8 mouse cellular contexts compared by ENCODE assay signal in the genomic region with DNA sequence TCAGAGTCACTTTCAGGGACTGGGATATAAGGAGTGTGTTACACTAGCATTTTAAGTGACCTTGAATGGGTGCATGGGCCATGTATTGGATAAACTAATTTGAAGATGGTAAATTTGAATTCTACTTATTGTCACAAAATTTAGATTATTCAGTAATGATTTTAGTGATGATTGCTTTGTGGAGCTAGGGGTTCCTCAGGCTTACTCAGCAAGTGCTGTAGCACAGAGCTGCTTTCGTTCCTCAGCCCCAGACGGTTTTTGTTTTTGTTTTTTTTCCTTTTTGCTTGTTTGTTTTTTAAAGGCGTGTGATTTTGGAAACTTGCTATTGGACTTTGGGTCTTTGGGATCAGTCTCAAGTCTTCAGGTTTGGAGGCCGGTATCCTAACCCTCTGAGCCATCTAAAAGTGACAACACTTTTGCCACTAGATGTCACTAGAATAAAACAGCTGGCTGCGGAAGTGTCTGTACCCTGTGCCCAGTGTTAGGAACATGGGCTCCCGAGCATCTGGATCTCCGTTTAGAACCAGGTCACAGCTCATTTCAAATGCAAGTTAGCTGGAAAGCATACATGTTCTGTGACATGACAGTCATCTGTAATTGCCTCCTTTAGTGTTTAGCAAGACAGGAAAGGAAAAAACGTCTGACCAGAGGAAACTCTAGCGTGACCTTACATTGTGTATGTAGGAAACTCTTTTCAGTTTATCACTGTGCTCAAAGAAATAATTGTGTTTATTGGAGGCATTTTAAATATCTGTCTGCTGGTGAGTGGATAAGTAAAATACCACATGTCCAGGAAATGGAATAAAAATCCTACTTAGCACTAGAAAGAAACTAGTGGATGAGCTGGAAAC. TPM values are rescaled to one million over a fixed set of nuclear protein-coding genes. Genes with fewer than 3 reads are reported as not detected.
DNase-seq lines count a peak whose midpoint lies in the region; ATAC-seq and TF ChIP-seq lines count a peak whose summit lies in the region.

No protein-coding gene starts in this region.

- H3K4me2 ChIP-seq in hindbrain, postnatal 0 days (ENCODE audit: low read depth, low read length) = no peak overlapping the region

- peak; percentile 47 for DNase-seq in testis, postnatal 10 days (ENCODE audit: low spot score)
- DNase-seq in testis, postnatal 14 days (ENCODE audit: low spot score) = no peak
- DNase-seq in cerebellum, postnatal 14 days = peak; percentile 48 to 70
- peak; percentile 53 for DNase-seq in gastrocnemius, adult 2 months
- DNase-seq in hindbrain, postnatal 0 days (ENCODE audit: low spot score) = peak; percentile 78
- DNase-seq in left cerebral cortex, postnatal 10 days (ENCODE audit: extremely low spot score in 1 of 2, low spot score in 2 of 2) = peak; percentile 36 to 50
- DNase-seq in right cerebral cortex, postnatal 36 days (ENCODE audit: low spot score in 2 of 2) = peak; percentile 21 to 30

- intact Hi-C loops in gastrocnemius, adult 2 months (cut with DNase I) = loop anchor here (1.0 kb wide), 1 partner anchor 169 kb away; no protein-coding TSS in a partner anchor
- intact Hi-C loops in left cerebral cortex, postnatal 10 days (cut with DNase I) = loop anchor here (5.0 to 10.0 kb wide), 2 partner anchors 203 to 285 kb away; no protein-coding TSS in a partner anchor

- H3K27me3 ChIP-seq in hindbrain, postnatal 0 days (ENCODE audit: insufficient read depth, low read length) = no peaks in the 10 kb centered on the region

- no peak overlapping the region for H3K9ac ChIP-seq in hindbrain, postnatal 0 days (replicated peaks; ENCODE audit: low read length)

- H3K4me3 ChIP-seq in gastrocnemius, adult 2 months = peak overlapping the region; percentile 21; the same call in 1 of the 2 replicates
- H3K4me3 ChIP-seq in hindbrain, postnatal 0 days (ENCODE audit: low read length) = no peak overlapping the region

- WGBS in hindbrain, postnatal 0 days = 18% methylated on average over 9 of the region's 9 CpGs

- H3K27ac ChIP-seq in gastrocnemius, adult 2 months = 0 out of 2 replicates have a peak overlapping the region, but pooled peaks have one; percentile 24
- H3K27ac ChIP-seq in hindbrain, postnatal 0 days = no peak overlapping the region

- H3K36me3 ChIP-seq in hindbrain, postnatal 0 days (ENCODE audit: insufficient read depth, low read length) = no peaks in the 10 kb centered on the region

- ATAC-seq in hindbrain, postnatal 0 days = peak; percentile 93
- peak; percentile 98 for ATAC-seq in megakaryocyte, adult 5-6 weeks (ENCODE audit: poor library complexity, severe bottlenecking)

- peak; percentile 96 for TF ChIP-seq CTCF in gastrocnemius, adult 2 months (IDR thresholded peaks at IDR 0.05)
- peak; percentile 85 for TF ChIP-seq CTCF in hindbrain, postnatal 0 days (IDR thresholded peaks at IDR 0.05; ENCODE audit: low read depth)

- no peaks in the 10 kb centered on the region for H3K9me3 ChIP-seq in hindbrain, postnatal 0 days (ENCODE audit: low read length)

- H3K4me1 ChIP-seq in hindbrain, postnatal 0 days (ENCODE audit: insufficient read depth, low read length) = no peaks in the 10 kb centered on the region

RNA-seq across cellular contexts. Expression of a gene that starts 20.0 kb away (rescaled TPM):
- total RNA-seq in gastrocnemius, adult 2 months (2021) = 10 to 100 TPM; 15.1 to 17.1 TPM
- 52.5 and 71.4 TPM in 2 replicates for total RNA-seq in hindbrain, postnatal 0 days (2014; rRNA removed)
- polyA plus RNA-seq in hindbrain, postnatal 0 days (2015; fragmentation: Nextera tagmentation; extraction: Ambion mirVana) = 39.5 and 41.1 TPM in 2 replicates
- 10 to 100 TPM; 26.3 to 26.5 TPM for total RNA-seq in left cerebral cortex, postnatal 10 days (2021)
- 13.9 and 15.3 TPM in 2 replicates for total RNA-seq in megakaryocyte, adult 5-6 weeks (2015)
- total RNA-seq in megakaryocyte, adult 5-6 weeks (2017) = 11.6 and 15.5 TPM in 2 replicates

RNA-seq across cellular contexts. Expression of a gene that starts 27.0 kb away (rescaled TPM):
- 1 to 10 TPM in 1 of 2 experiments, under 1 TPM in 1; 0.98 to 1.1 TPM for total RNA-seq in gastrocnemius, adult 2 months (2021)
- 2.2 and 3.8 TPM in 2 replicates for total RNA-seq in hindbrain, postnatal 0 days (2014; rRNA removed)
- 2.2 and 2.4 TPM in 2 replicates for polyA plus RNA-seq in hindbrain, postnatal 0 days (2015; fragmentation: Nextera tagmentation; extraction: Ambion mirVana)
- 1 to 10 TPM; 3.9 to 4.0 TPM for total RNA-seq in left cerebral cortex, postnatal 10 days (2021)
- 1.6 and 4.0 TPM in 2 replicates for total RNA-seq in megakaryocyte, adult 5-6 weeks (2015)
- 0.81 and 1.5 TPM in 2 replicates for total RNA-seq in megakaryocyte, adult 5-6 weeks (2017)
